Mouse (Mus musculus) hematopoietic stem cell, adult 5-6 weeks (primary cell): Measurements from ENCODE around the gene Tbpl1. TPM values are rescaled to one million over a fixed set of nuclear protein-coding genes. Genes with fewer than 3 reads are reported as not detected.
A peak's percentile ranks its signal among the peaks of the same experiment; 100 is the strongest.

Experiments used
- ATAC-seq, 2 experiments: fragments of 125-278 bp in 1 of 2; replicated peaks in 1 of 2; 2 replicates each; pipeline ENCODE4 v1.8.0; 2016 to 2017; ENCODE audit warnings: inconsistent platforms in 2 of 2, mild to moderate bottlenecking in 2 of 2, moderate number of reproducible peaks in 2 of 2, low read depth in 1 of 2, moderate TSS enrichment in 1 of 2; ENCODE audit not compliant: low FRiP score in 2 of 2, poor library complexity in 2 of 2, severe bottlenecking in 2 of 2, insufficient read depth in 1 of 2, low TSS enrichment in 1 of 2
- total RNA-seq: library from RNA; stranded (forward); fragments of 172-1452, 232-1000 nt; gene quantifications from 2 replicates; pipeline ENCODE4 v1.2.3, GENCODE M21; 2017

The Tbpl1 gene
- total RNA-seq, 1 experiment from 2014 or later = 26.6 TPM

- no peak for ATAC-seq
These were observed 10.8 kb downstream of the Tbpl1 start for GRCm38 (mm10) chr10:22720781-22721529.

GRCm38 (mm10) chr10:22718475-22718874 is 13.3 kb downstream of the Tbpl1 start:
- peak; percentile 34 to 83; a peak in 2 of 4 replicates for ATAC-seq

GRCm38 (mm10) chr10:22714520-22714919 is 17.2 kb downstream of the Tbpl1 start:
- peak; percentile 71 to 89 for ATAC-seq

- ATAC-seq = no peak
These were observed 18.8 kb downstream of the Tbpl1 start for GRCm38 (mm10) chr10:22712955-22713354.

GRCm38 (mm10) chr10:22710173-22710777 is 21.5 kb downstream of the Tbpl1 start:
- ATAC-seq = no peak

- ATAC-seq = no peak
These were observed 23.4 kb downstream of the Tbpl1 start for GRCm38 (mm10) chr10:22708190-22708843.

- ATAC-seq = no peak
These were observed 27.9 kb downstream of the Tbpl1 start for GRCm38 (mm10) chr10:22703844-22704243.

- ATAC-seq = no peak
These were observed 30.0 kb downstream of the Tbpl1 start for GRCm38 (mm10) chr10:22701485-22702315.

GRCm38 (mm10) chr10:22700773-22701172 is 31.0 kb downstream of the Tbpl1 start:
- ATAC-seq = no peak

GRCm38 (mm10) chr10:22699487-22700335 is 32.0 kb downstream of the Tbpl1 start:
- ATAC-seq = peak; percentile 76 to 82

GRCm38 (mm10) chr10:22698158-22698953 is 33.4 kb downstream of the Tbpl1 start:
- ATAC-seq = no peak

GRCm38 (mm10) chr10:22696864-22697263 is 34.9 kb downstream of the Tbpl1 start:
- ATAC-seq = no peak

- no peak for ATAC-seq
These were observed 35.5 kb downstream of the Tbpl1 start for GRCm38 (mm10) chr10:22696236-22696635.

GRCm38 (mm10) chr10:22675848-22676630 is 55.7 kb downstream of the Tbpl1 start:
- no peak for ATAC-seq

GRCm38 (mm10) chr10:22674176-22674575 is 57.6 kb downstream of the Tbpl1 start:
- no peak for ATAC-seq
